Mouse (Mus musculus): Measurements from ENCODE around the gene Sertad3.

DNA sequence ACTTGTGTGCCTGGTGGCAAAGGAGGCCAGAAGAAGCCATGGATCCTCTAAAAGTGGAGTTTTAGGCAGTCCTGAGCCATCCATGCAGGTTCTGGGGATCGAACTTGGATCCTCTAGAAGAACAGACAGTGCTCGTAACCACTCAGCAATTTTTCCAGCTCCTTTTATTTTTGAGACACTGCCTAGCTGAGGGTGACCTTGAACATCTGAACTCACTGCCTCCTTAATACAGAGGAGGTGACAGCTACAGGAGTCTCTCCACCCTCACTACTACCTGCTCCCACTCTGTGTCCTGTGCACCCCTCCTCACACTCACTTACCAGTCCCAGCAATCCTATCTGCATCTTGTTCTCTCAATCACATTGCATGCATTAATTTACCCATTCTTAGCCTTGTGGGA lies 2.0 kb downstream of the Sertad3 start:
- TF ChIP-seq CTCF (IDR thresholded peaks at IDR 0.05; ENCODE audit: insufficient read depth, low read depth, low read length) (no peak), POLR2A (IDR thresholded peaks at IDR 0.05; ENCODE audit: insufficient read depth, low read depth, low read length) (no peak)

Data from olfactory bulb, adult 2 months (tissue).